Mouse (Mus musculus) forebrain, postnatal 0 days (tissue): ENCODE data around the gene Fyn. TPM values are rescaled to one million over a fixed set of nuclear protein-coding genes. Genes with fewer than 3 reads are reported as not detected.

ENCODE experiments used
- ATAC-seq: fragments of 200-750 bp; cut with Nextera tagmentation; 2 replicates; pipeline ENCODE4 v1.8.0; 2017; ENCODE audit warnings: mild to moderate bottlenecking, moderate library complexity
- DNase-seq: peaks from one replicate; pipeline ENCODE4 v3.0.0-alpha.2; 2015
- H3K27ac ChIP-seq: fragments of 300-500 bp; sonication (generic); 2 replicates; pipeline ENCODE4 v1.5.1; 2014; ENCODE audit warnings: low read depth, mild to moderate bottlenecking, antibody characterized with exemption, low read length, moderate library complexity, mixed read lengths
- H3K27me3 ChIP-seq: fragments of 300-500 bp; sonication (generic); 2 replicates; pipeline ENCODE4 v1.6.1; 2014; ENCODE audit warnings: mild to moderate bottlenecking, low read length, mixed read lengths; ENCODE audit not compliant: insufficient read depth
- H3K36me3 ChIP-seq: fragments of 300-500 bp; sonication (generic); 2 replicates; pipeline ENCODE4 v1.6.1; 2014; ENCODE audit warnings: mild to moderate bottlenecking, moderate library complexity; ENCODE audit not compliant: insufficient read depth
- H3K4me1 ChIP-seq: fragments of 300-500 bp; sonication (generic); 2 replicates; pipeline ENCODE4 v1.6.1; 2014; ENCODE audit warnings: antibody characterized with exemption; ENCODE audit not compliant: insufficient read depth
- H3K4me2 ChIP-seq: fragments of 300-500 bp; sonication (generic); 2 replicates; pipeline ENCODE4 v1.6.1; 2014; ENCODE audit warnings: low read depth, mild to moderate bottlenecking, moderate library complexity
- H3K4me3 ChIP-seq: fragments of 300-500 bp; sonication (generic); 2 replicates; pipeline ENCODE4 v1.5.1; 2014; ENCODE audit warnings: low read depth, low read length, mixed read lengths
- H3K9ac ChIP-seq: fragments of 300-500 bp; sonication (generic); 2 replicates; pipeline ENCODE4 v1.6.1; 2014; ENCODE audit warnings: mild to moderate bottlenecking
- H3K9me3 ChIP-seq: fragments of 300-500 bp; sonication (generic); 2 replicates; pipeline ENCODE4 v1.6.1; 2016; ENCODE audit warnings: low read length
- CTCF ChIP-seq: sonication (generic); IDR thresholded peaks from 2 replicates; pipeline ENCODE4 v1.5.1; 2016; ENCODE audit warnings: antibody characterized with exemption, control low read depth, low read depth
- WGBS: fragments of 180-500 bp; shearing (Covaris S2); extraction: QIAGEN DNeasy Blood & Tissue Kit; methylation state at CpG from one replicate; pipeline ENCODE4 v1.1.7; 2014; 5-methylcytosine and 5-hydroxymethylcytosine counted together
- polyA plus RNA-seq: library from polyadenylated mRNA; unstranded; fragments of >200 nt; fragmentation: Nextera tagmentation; extraction: Ambion mirVana; gene quantifications from 2 replicates; pipeline ENCODE4 v1.2.1, GENCODE M21; 2015
- total RNA-seq: library from RNA; depleted of rRNA; stranded (reverse); fragments of >200 nt; gene quantifications from 2 replicates; pipeline ENCODE4 v1.2.3, GENCODE M21; 2014

Fyn gene
- total and polyA plus RNA-seq, 2 experiments from 2014 or later, result 85.8 to 155 TPM

DNA sequence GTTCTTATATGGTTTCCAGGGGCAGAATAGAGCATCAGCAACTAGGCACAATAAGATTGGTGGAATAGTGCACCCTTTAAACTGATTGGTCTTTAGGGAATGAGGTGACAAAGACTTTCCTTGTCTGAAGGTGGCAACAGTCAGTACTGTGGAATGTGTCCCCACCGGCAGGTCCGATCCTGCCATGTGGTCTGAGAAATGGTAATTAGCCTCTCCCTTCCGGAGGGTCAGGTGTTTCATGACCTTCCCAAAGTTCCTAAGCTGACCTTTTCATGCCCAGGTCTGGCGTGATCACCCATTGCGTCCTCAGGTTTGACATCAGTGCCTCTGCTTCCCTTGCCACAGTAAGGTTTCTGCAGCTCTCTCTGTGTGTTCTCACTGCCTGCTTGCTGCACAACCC is 134.7 kb downstream of the Fyn start:
- Histone ChIP-seq H3K27ac (no peak overlapping the region), H3K4me1 (peaks cover 52% of the 10 kb centered on the region), H3K9ac (no peak overlapping the region), H3K9me3 (no peaks in the 10 kb centered on the region), H3K4me3 (no peak overlapping the region), H3K27me3 (no peaks in the 10 kb centered on the region), H3K36me3 (no peaks in the 10 kb centered on the region), H3K4me2 (no peak overlapping the region)
- 90% methylated on average over 5 of the region's 5 CpGs for WGBS
- no peak for DNase-seq
- TF ChIP-seq CTCF, result no peak
- ATAC-seq, result no peak

DNA sequence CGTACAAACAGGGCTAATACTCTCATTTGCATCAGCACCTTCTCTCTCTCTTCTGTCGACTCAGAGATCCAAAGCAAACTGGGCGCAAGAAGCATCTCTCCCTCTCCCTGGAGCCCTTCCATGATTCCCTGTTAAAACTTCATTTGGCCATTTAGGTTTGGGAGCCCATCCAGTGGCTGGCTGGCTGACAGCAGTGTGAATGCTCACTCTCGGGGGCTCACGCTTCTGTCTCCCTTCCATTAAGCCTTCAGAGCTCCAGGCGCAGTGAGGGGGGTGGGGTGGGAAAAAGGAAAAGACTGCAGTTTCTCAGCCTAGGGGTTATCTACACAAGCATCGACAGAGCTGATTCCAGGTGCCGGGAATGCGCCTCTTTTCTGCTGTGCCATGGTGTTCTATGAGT is 136.4 kb downstream of the Fyn start:
- peak; percentile 47 for ATAC-seq

DNA sequence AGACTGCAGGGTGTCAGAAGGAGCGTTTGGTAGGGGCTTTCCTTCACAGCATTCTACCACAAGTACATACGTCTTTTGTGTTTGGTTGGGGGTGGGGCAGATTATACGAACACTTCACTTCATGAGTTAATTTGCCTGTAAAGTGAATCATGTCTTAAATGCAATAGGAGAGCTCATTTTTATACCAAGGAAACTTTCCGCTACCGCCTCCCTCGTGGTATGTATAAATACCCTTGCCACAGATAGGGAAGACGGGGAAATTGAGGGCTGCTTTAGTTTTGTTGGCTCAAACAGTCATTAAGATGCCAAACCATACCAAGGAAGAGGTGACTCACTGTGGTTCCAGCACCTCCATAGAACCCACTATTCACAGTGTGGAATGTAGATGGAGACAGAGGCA is 137.0 kb downstream of the Fyn start:
- Histone ChIP-seq H3K9me3 (no peaks in the 10 kb centered on the region), H3K4me1 (peaks cover 43% of the 10 kb centered on the region), H3K27ac (peak overlapping the region; percentile 60; the same call in 1 of the 2 replicates), H3K4me2 (0 out of 2 replicates have a peak overlapping the region, but pooled peaks have one; percentile 11), H3K4me3 (no peak overlapping the region), H3K27me3 (no peaks in the 10 kb centered on the region), H3K9ac (no peak overlapping the region), H3K36me3 (no peaks in the 10 kb centered on the region)
- ATAC-seq (no peak), DNase-seq (no peak)
- WGBS, result 29% methylated on average over 7 of the region's 7 CpGs
- no peak for TF ChIP-seq CTCF

More for the DNA sequence above, 136.4 kb downstream of the Fyn start:
- H3K36me3 ChIP-seq, result no peaks in the 10 kb centered on the region
- no peak overlapping the region for H3K9ac ChIP-seq
- H3K4me2 ChIP-seq, result 0 out of 2 replicates have a peak overlapping the region, but pooled peaks have one; percentile 11
- peak overlapping the region; percentile 60 for H3K27ac ChIP-seq
- WGBS, result 10% methylated on average over 9 of the region's 9 CpGs
- peak; percentile 87 for DNase-seq
- no peaks in the 10 kb centered on the region for H3K9me3 ChIP-seq
- H3K4me3 ChIP-seq, result no peak overlapping the region
- H3K27me3 ChIP-seq, result no peaks in the 10 kb centered on the region
- H3K4me1 ChIP-seq, result peaks cover 41% of the 10 kb centered on the region
- no peak for TF ChIP-seq CTCF

DNA sequence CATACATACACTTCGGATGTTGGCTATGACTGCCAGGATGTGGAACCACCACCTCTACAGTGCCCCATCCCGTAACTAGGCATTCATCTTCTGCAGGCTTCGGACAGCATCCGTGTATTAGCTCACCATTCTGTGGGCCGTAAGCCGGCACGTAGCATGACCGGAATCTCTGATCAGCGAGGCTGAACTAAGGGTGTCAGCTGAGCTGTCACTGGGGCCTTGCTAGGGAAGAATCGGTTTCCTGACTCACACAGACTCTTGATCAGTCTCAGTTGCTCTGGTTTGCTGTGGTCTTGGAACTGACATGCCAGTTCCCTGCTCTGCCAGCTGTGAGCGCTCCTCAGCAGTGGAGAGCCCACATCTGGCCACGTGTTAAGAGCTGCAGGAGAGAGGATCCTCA is 137.7 kb downstream of the Fyn start:
- Histone ChIP-seq H3K4me2 (no peak overlapping the region), H3K4me3 (no peak overlapping the region), H3K9me3 (no peaks in the 10 kb centered on the region), H3K36me3 (no peaks in the 10 kb centered on the region), H3K27me3 (no peaks in the 10 kb centered on the region), H3K27ac (peak overlapping the region; percentile 9; the same call in 1 of the 2 replicates), H3K4me1 (peaks cover 41% of the 10 kb centered on the region), H3K9ac (no peak overlapping the region)
- no peak for TF ChIP-seq CTCF
- ATAC-seq (0 out of 2 replicates have a peak, but pooled peaks have one; percentile 6), DNase-seq (no peak)
- 53% methylated on average over 12 of the region's 12 CpGs for WGBS

DNA sequence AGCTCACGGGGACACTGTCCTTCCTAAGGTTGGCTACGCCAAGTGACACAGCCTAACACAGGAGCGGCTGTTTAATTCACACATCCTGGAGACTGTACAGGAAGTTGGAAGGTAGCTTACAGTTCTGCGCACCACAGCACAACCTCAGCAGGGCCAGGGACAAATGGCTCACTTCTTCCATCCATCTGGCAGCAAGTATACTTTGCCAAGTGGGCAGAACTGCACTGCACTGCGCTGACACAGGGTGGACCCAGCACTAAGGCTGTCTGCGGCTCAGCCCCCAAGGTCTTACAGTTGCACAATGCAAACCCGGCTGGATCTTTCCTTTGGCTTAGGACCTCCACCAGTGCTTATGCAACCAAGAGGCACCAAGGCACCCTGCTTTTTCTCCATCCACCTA is 138.2 kb downstream of the Fyn start:
- Histone ChIP-seq H3K36me3 (no peaks in the 10 kb centered on the region), H3K4me3 (no peak overlapping the region), H3K27ac (no peak overlapping the region), H3K27me3 (no peaks in the 10 kb centered on the region), H3K9me3 (no peaks in the 10 kb centered on the region), H3K4me1 (peaks cover 36% of the 10 kb centered on the region), H3K9ac (no peak overlapping the region), H3K4me2 (no peak overlapping the region)
- 0 out of 2 replicates have a peak, but pooled peaks have one; percentile 17 for TF ChIP-seq CTCF
- ATAC-seq, result peak; percentile 34
- DNase-seq, result no peak
- 46% methylated on average over 7 of the region's 7 CpGs for WGBS

DNA sequence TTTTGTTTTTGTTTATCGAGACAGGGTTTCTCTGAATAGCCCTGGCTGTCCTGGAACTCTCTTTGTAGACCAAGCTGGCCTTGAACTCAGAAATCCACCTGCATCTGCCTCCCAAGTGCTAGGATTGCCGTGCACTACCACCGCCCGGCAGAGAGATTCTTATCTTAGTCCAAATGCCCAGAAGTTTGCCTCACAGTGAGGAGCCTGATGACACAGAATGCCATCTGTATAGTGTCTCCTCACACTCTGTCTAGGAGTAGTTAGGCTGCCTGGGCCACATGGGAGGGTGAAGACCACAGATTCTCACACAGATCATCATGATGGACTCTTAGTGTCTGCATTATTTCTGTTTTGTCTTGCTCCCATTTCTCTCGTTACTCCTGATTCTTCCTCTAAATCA is 140.1 kb downstream of the Fyn start:
- no peak overlapping the region for H3K27ac ChIP-seq
- H3K36me3 ChIP-seq, result no peaks in the 10 kb centered on the region
- no peak for DNase-seq
- no peaks in the 10 kb centered on the region for H3K27me3 ChIP-seq
- no peak overlapping the region for H3K4me2 ChIP-seq
- H3K4me1 ChIP-seq, result peaks cover 35% of the 10 kb centered on the region
- no peaks in the 10 kb centered on the region for H3K9me3 ChIP-seq
- 75% methylated on average over 5 of the region's 5 CpGs for WGBS
- TF ChIP-seq CTCF, result no peak
- ATAC-seq, result no peak
- H3K4me3 ChIP-seq, result no peak overlapping the region
- H3K9ac ChIP-seq, result no peak overlapping the region

DNA sequence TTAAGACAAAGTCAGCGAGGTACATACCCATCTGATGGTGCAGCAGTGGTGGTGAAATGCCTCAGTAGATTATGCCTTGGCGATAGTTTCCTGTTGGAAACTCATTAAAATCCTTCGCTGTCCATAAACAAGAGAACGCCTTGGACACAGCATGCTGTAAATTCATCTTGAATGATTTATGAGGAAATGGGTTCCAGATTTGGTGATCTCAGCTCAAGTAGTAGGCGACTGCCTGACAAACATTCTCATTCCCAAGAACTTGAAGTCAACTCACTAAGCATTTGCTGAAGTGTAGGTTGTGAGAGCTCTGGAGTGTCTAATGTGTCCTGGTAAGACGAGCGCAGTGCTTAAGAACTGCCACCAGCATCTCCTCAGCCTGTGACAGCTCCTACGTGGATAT is 141.3 kb downstream of the Fyn start:
- Histone ChIP-seq H3K4me1 (peaks cover 30% of the 10 kb centered on the region), H3K9me3 (no peaks in the 10 kb centered on the region), H3K27me3 (no peaks in the 10 kb centered on the region), H3K4me2 (no peak overlapping the region), H3K9ac (no peak overlapping the region), H3K4me3 (no peak overlapping the region), H3K36me3 (peaks cover 5% of the 10 kb centered on the region; the same call in 1 of the 2 replicates), H3K27ac (no peak overlapping the region)
- DNase-seq (no peak), ATAC-seq (no peak)
- TF ChIP-seq CTCF, result no peak
- 71% methylated on average over 8 of the region's 8 CpGs for WGBS
